ENCODE assay signal across 27 mouse cellular contexts in genomic region chr9:108020741-108021140, GRCm38 (mm10). TPM values are rescaled to one million over a fixed set of nuclear protein-coding genes. Genes with fewer than 3 reads are reported as not detected.
DNase-seq lines count a peak whose midpoint lies in the region; ATAC-seq and TF ChIP-seq lines count a peak whose summit lies in the region.
"Had no signal": no experiment of that assay in that cellular context is flagged by ENCODE, and none has a peak within 500 bp of the region (broad histone marks: within the 10 kb centered on the region; RNA-seq: fewer than 3 reads in every experiment).

No protein-coding gene starts in this region.

- no peak for TF ChIP-seq CTCF in layer of hippocampus, adult 2 months (conservative IDR thresholded peaks at IDR 0.05)
- TF ChIP-seq CTCF in heart, postnatal 0 days (IDR thresholded peaks at IDR 0.05; ENCODE audit: low read depth), result no peak

- intact Hi-C loops in heart, postnatal 36 days (cut with DNase I), result no loop called here

- 94% methylated on average over 1 of the region's 1 CpGs for WGBS in heart, embryonic 11.5 days (ENCODE audit: insufficient replicate concordance)
- 98% methylated on average over 1 of the region's 1 CpGs for WGBS in heart, embryonic 14.5 days
- 81% methylated on average over 1 of the region's 1 CpGs for WGBS in heart, postnatal 0 days

- no peak for DNase-seq in heart, postnatal 36 days
- DNase-seq in layer of hippocampus, adult 2 months (ENCODE audit: low spot score in 2 of 2), result no peak
- DNase-seq in layer of hippocampus, adult 18-20 months (ENCODE audit: low spot score in 2 of 2), result no peak
- DNase-seq in heart, postnatal 0 days (ENCODE audit: low spot score), result peak; percentile 74
- DNase-seq in Muller cell, postnatal 12 days (ENCODE audit: inconsistent ontology term), result no peak
- DNase-seq: adrenal gland, adult 2 months; B cell, adult 2 months; cerebellum, adult 9-10 months; cerebellum, postnatal 36 days; kidney, adult 11 months; lung, adult 18-20 months; lung, postnatal 4 days; thymus, postnatal 4 days had no signal

- H3K9ac ChIP-seq in heart, embryonic 11.5 days (ENCODE audit: low read depth, low read length), result no peak overlapping the region
- H3K9ac ChIP-seq in heart, embryonic 14.5 days (ENCODE audit: low read length), result peak overlapping the region; percentile 18
- no peak overlapping the region; the same call in 1 of the 2 replicates for H3K9ac ChIP-seq in heart, postnatal 0 days (replicated peaks; ENCODE audit: low read depth, low read length)
- H3K9ac ChIP-seq: hindbrain, embryonic 15.5 days; liver, embryonic 12.5 days; midbrain, embryonic 13.5 days; neural tube, embryonic 13.5 days had no signal

- peak overlapping the region; percentile 46; the same call in 1 of the 2 replicates for H3K27ac ChIP-seq in heart, embryonic 11.5 days (ENCODE audit: low read depth, low read length)
- H3K27ac ChIP-seq in layer of hippocampus, adult 2 months, result peak overlapping the region; percentile 1; the same call in 1 of the 2 replicates
- peak overlapping the region; percentile 45 to 66 for H3K27ac ChIP-seq in heart, embryonic 14.5 days (replicated peaks in 1 of 2; ENCODE audit: control insufficient read depth in 1 of 2, insufficient read depth in 1 of 2, low read depth in 2 of 2, low read length in 2 of 2)
- peak overlapping the region; percentile 71 for H3K27ac ChIP-seq in heart, postnatal 0 days (ENCODE audit: low read depth)
- H3K27ac ChIP-seq: hindbrain, embryonic 10.5 days; hindbrain, embryonic 15.5 days; liver, embryonic 12.5 days; midbrain, embryonic 13.5 days; neural tube, embryonic 13.5 days had no signal

- no peaks in the 10 kb centered on the region for H3K9me3 ChIP-seq in heart, embryonic 11.5 days (replicated peaks; ENCODE audit: control insufficient read depth, low read length)
- H3K9me3 ChIP-seq in heart, embryonic 14.5 days (ENCODE audit: control insufficient read depth, low read length), result no peaks in the 10 kb centered on the region
- no peaks in the 10 kb centered on the region for H3K9me3 ChIP-seq in heart, postnatal 0 days (replicated peaks; ENCODE audit: control insufficient read depth, low read length)
- H3K9me3 ChIP-seq: hindbrain, embryonic 10.5 days; hindbrain, embryonic 15.5 days; liver, embryonic 12.5 days; megakaryocyte, embryonic 14.5 days; midbrain, embryonic 13.5 days; neural tube, embryonic 13.5 days had no signal

- peaks cover 6% of the 10 kb centered on the region for H3K4me1 ChIP-seq in heart, embryonic 11.5 days (ENCODE audit: control insufficient read depth, insufficient read depth, low read length)
- H3K4me1 ChIP-seq in heart, embryonic 14.5 days (ENCODE audit: control insufficient read depth in 2 of 2, insufficient read depth in 2 of 2, low read length in 2 of 2), result peaks cover 0 to 23% of the 10 kb centered on the region in 2 experiments; a peak in 2 of 4 replicates
- peaks cover 8% of the 10 kb centered on the region for H3K4me1 ChIP-seq in heart, postnatal 0 days (ENCODE audit: control insufficient read depth, insufficient read depth)
- H3K4me1 ChIP-seq: hindbrain, embryonic 10.5 days; midbrain, embryonic 13.5 days; neural tube, embryonic 13.5 days had no signal

- peak overlapping the region; percentile 24 for H3K4me2 ChIP-seq in heart, embryonic 11.5 days
- peak overlapping the region; percentile 38 for H3K4me2 ChIP-seq in heart, embryonic 14.5 days (ENCODE audit: low read length)
- H3K4me2 ChIP-seq in heart, postnatal 0 days (ENCODE audit: low read depth, low read length), result peak overlapping the region; percentile 27; the same call in 1 of the 2 replicates
- H3K4me2 ChIP-seq: hindbrain, embryonic 15.5 days; liver, embryonic 12.5 days; midbrain, embryonic 13.5 days; neural tube, embryonic 13.5 days had no signal

- no peak for ATAC-seq in heart, embryonic 11.5 days (replicated peaks; ENCODE audit: insufficient number of reproducible peaks, low FRiP score, low TSS enrichment)
- no peak for ATAC-seq in heart, embryonic 14.5 days (ENCODE audit: insufficient number of reproducible peaks, insufficient read depth, low FRiP score, low read depth)
- ATAC-seq in heart, postnatal 0 days (ENCODE audit: insufficient read depth, low read depth), result no peak
- ATAC-seq: activated CD4-positive, CD25-positive, alpha-beta regulatory T cell, adult 4 months; forebrain, embryonic 14.5 days; inflammation-experienced regulatory T-cells, adult 6 months; liver, embryonic 12.5 days; lung, postnatal 0 days; midbrain, embryonic 13.5 days had no signal

- H3K36me3 ChIP-seq in heart, embryonic 11.5 days (ENCODE audit: control insufficient read depth, insufficient read depth, low read length), result peaks cover 8% of the 10 kb centered on the region
- peaks cover 20% of the 10 kb centered on the region for H3K36me3 ChIP-seq in heart, embryonic 14.5 days (ENCODE audit: control insufficient read depth, insufficient read depth, low read length)
- peaks cover 25% of the 10 kb centered on the region for H3K36me3 ChIP-seq in heart, postnatal 0 days (replicated peaks; ENCODE audit: control insufficient read depth, insufficient read depth, low read length)

- no peak for TF ChIP-seq EP300 in heart, postnatal 0 days (IDR thresholded peaks at IDR 0.05; ENCODE audit: low read depth)

- H3K4me3 ChIP-seq in heart, embryonic 11.5 days (ENCODE audit: low read depth, low read length), result no peak overlapping the region
- no peak overlapping the region for H3K4me3 ChIP-seq in layer of hippocampus, adult 2 months
- H3K4me3 ChIP-seq in heart, embryonic 14.5 days (ENCODE audit: control insufficient read depth in 1 of 2, insufficient read depth in 1 of 2, low read depth in 1 of 2, low read length in 2 of 2), result no peak overlapping the region
- H3K4me3 ChIP-seq in heart, postnatal 0 days (ENCODE audit: low read depth, low read length), result no peak overlapping the region
- H3K4me3 ChIP-seq: hindbrain, embryonic 10.5 days; hindbrain, embryonic 15.5 days; liver, embryonic 12.5 days; megakaryocyte, embryonic 14.5 days; midbrain, embryonic 13.5 days; neural tube, embryonic 13.5 days had no signal

- H3K27me3 ChIP-seq in heart, embryonic 11.5 days (ENCODE audit: control insufficient read depth, insufficient read depth, low read length), result no peaks in the 10 kb centered on the region
- H3K27me3 ChIP-seq in heart, embryonic 14.5 days (ENCODE audit: control insufficient read depth, insufficient read depth, low read length), result no peaks in the 10 kb centered on the region
- H3K27me3 ChIP-seq in heart, postnatal 0 days (ENCODE audit: control insufficient read depth, insufficient read depth, low read length), result no peaks in the 10 kb centered on the region
- H3K27me3 ChIP-seq: hindbrain, embryonic 15.5 days; liver, embryonic 12.5 days; megakaryocyte, embryonic 14.5 days; midbrain, embryonic 13.5 days; neural tube, embryonic 13.5 days had no signal

RNA-seq across cellular contexts. Expression of gene Ip6k1, which starts 18.4 kb away (rescaled TPM):
- polyA plus RNA-seq in heart, embryonic 11.5 days (2014; fragmentation: Nextera tagmentation; extraction: Ambion mirVana), result 17.0 and 25.5 TPM in 2 replicates
- 10 to 100 TPM; 45.2 to 48.0 TPM for total RNA-seq in heart, postnatal 36 days (2021)
- total RNA-seq in layer of hippocampus, adult 2 months (2021), result 100 to 1,000 TPM; 222 to 228 TPM
- total RNA-seq in layer of hippocampus, adult 18-20 months (2021), result 100 to 1,000 TPM; 241 to 243 TPM
- 21.9 and 22.5 TPM in 2 replicates for polyA plus RNA-seq in heart, embryonic 14.5 days (2014; fragmentation: Nextera tagmentation; extraction: Ambion mirVana)
- total RNA-seq in heart, postnatal 0 days (2014; rRNA removed; ENCODE audit: low replicate concordance), result 102 and 132 TPM in 2 replicates
- 25.4 and 27.6 TPM in 2 replicates for polyA plus RNA-seq in heart, postnatal 0 days (2015; fragmentation: Nextera tagmentation; extraction: Ambion mirVana)

RNA-seq across cellular contexts. Expression of gene Gm20662, which starts 24.6 kb away (rescaled TPM):
- polyA plus RNA-seq in heart, embryonic 11.5 days (2014; fragmentation: Nextera tagmentation; extraction: Ambion mirVana), result 0.52 and 0.90 TPM in 2 replicates
- 1 to 10 TPM; 1.4 to 1.5 TPM for total RNA-seq in heart, postnatal 36 days (2021)
- total RNA-seq in layer of hippocampus, adult 2 months (2021), result 1 to 10 TPM; 2.4 to 3.8 TPM
- 1 to 10 TPM; 2.5 to 5.5 TPM for total RNA-seq in layer of hippocampus, adult 18-20 months (2021)
- 0.55 and 0.71 TPM in 2 replicates for polyA plus RNA-seq in heart, embryonic 14.5 days (2014; fragmentation: Nextera tagmentation; extraction: Ambion mirVana)
- total RNA-seq in heart, postnatal 0 days (2014; rRNA removed; ENCODE audit: low replicate concordance), result 1.8 TPM in 1 of 2 replicates, not detected in the other
- 0.56 and 0.62 TPM in 2 replicates for polyA plus RNA-seq in heart, postnatal 0 days (2015; fragmentation: Nextera tagmentation; extraction: Ambion mirVana)
- total RNA-seq: gastrocnemius, adult 18-20 months had no signal
- polyA plus RNA-seq: activated CD4-positive, CD25-positive, alpha-beta regulatory T cell, adult 4 months; hindbrain, embryonic 15.5 days; inflammation-experienced regulatory T-cells, adult 6 months; neural tube, embryonic 13.5 days; thymus, postnatal 0 days had no signal

RNA-seq across cellular contexts. Expression of gene Gmppb, which starts 28.3 kb away (rescaled TPM):
- polyA plus RNA-seq in heart, embryonic 11.5 days (2014; fragmentation: Nextera tagmentation; extraction: Ambion mirVana), result 24.0 and 24.5 TPM in 2 replicates
- 10 to 100 TPM in 1 of 2 experiments, 1 to 10 TPM in 1; 8.4 to 10.4 TPM for total RNA-seq in heart, postnatal 36 days (2021)
- 10 to 100 TPM; 17.5 to 17.7 TPM for total RNA-seq in layer of hippocampus, adult 2 months (2021)
- total RNA-seq in layer of hippocampus, adult 18-20 months (2021), result 10 to 100 TPM; 15.5 to 17.2 TPM
- polyA plus RNA-seq in heart, embryonic 14.5 days (2014; fragmentation: Nextera tagmentation; extraction: Ambion mirVana), result 17.4 and 18.8 TPM in 2 replicates
- 13.1 and 18.1 TPM in 2 replicates for total RNA-seq in heart, postnatal 0 days (2014; rRNA removed; ENCODE audit: low replicate concordance)
- 15.7 and 17.2 TPM in 2 replicates for polyA plus RNA-seq in heart, postnatal 0 days (2015; fragmentation: Nextera tagmentation; extraction: Ambion mirVana)

RNA-seq across cellular contexts. Expression of gene Cdhr4, which starts 28.4 kb away (rescaled TPM):
- polyA plus RNA-seq in heart, embryonic 11.5 days (2014; fragmentation: Nextera tagmentation; extraction: Ambion mirVana), result 7.0 and 10.2 TPM in 2 replicates
- 1 to 10 TPM in 1 of 2 experiments, under 1 TPM in 1; 0.14 to 1.0 TPM for total RNA-seq in heart, postnatal 36 days (2021)
- total RNA-seq in layer of hippocampus, adult 2 months (2021), result 1 to 10 TPM; 5.8 to 6.4 TPM
- total RNA-seq in layer of hippocampus, adult 18-20 months (2021), result 1 to 10 TPM; 4.4 to 6.9 TPM
- 4.8 and 8.4 TPM in 2 replicates for polyA plus RNA-seq in heart, embryonic 14.5 days (2014; fragmentation: Nextera tagmentation; extraction: Ambion mirVana)
- total RNA-seq in heart, postnatal 0 days (2014; rRNA removed; ENCODE audit: low replicate concordance), result 1.5 and 10.0 TPM in 2 replicates
- polyA plus RNA-seq in heart, postnatal 0 days (2015; fragmentation: Nextera tagmentation; extraction: Ambion mirVana), result 1.3 and 1.7 TPM in 2 replicates
- total RNA-seq: gastrocnemius, adult 18-20 months had no signal

RNA-seq across cellular contexts. Expression of gene Amigo3, which starts 32.2 kb away (rescaled TPM):
- polyA plus RNA-seq in heart, embryonic 11.5 days (2014; fragmentation: Nextera tagmentation; extraction: Ambion mirVana), result 1.1 and 1.9 TPM in 2 replicates
- 1 to 10 TPM; 1.1 to 1.4 TPM for total RNA-seq in heart, postnatal 36 days (2021)
- 1 to 10 TPM; 2.0 to 2.6 TPM for total RNA-seq in layer of hippocampus, adult 2 months (2021)
- total RNA-seq in layer of hippocampus, adult 18-20 months (2021), result 1 to 10 TPM; 2.3 to 2.5 TPM
- polyA plus RNA-seq in heart, embryonic 14.5 days (2014; fragmentation: Nextera tagmentation; extraction: Ambion mirVana), result 2.0 and 2.1 TPM in 2 replicates
- total RNA-seq in heart, postnatal 0 days (2014; rRNA removed; ENCODE audit: low replicate concordance), result 1.4 and 7.6 TPM in 2 replicates
- polyA plus RNA-seq in heart, postnatal 0 days (2015; fragmentation: Nextera tagmentation; extraction: Ambion mirVana), result 1.4 and 1.6 TPM in 2 replicates

Comparison
In these comparisons a context has a peak if more than half of its experiments do, and no peak if none do; other contexts are left out.
1. H3K27ac ChIP-seq: peak in every context shown above with its lines; median percentile 71 in heart, postnatal 0 days; 56 in heart, embryonic 14.5 days; 46 in heart, embryonic 11.5 days; 1 in layer of hippocampus, adult 2 months.